Mouse (Mus musculus) megakaryocyte, embryonic 14.5 days (primary cell): ENCODE data around the gene Ogfod2.

Experiments used
- FLI1 ChIP-seq: IDR thresholded peaks from 2 replicates; pipeline ENCODE4 v1.6.1; 2012; ENCODE audit warnings: low read length, inconsistent platforms, mixed read lengths
- GATA1 ChIP-seq: IDR thresholded peaks from 3 replicates; pipeline ENCODE4 v1.6.1; 2012; ENCODE audit warnings: mixed read lengths, low read length, inconsistent platforms, borderline replicate concordance

DNA sequence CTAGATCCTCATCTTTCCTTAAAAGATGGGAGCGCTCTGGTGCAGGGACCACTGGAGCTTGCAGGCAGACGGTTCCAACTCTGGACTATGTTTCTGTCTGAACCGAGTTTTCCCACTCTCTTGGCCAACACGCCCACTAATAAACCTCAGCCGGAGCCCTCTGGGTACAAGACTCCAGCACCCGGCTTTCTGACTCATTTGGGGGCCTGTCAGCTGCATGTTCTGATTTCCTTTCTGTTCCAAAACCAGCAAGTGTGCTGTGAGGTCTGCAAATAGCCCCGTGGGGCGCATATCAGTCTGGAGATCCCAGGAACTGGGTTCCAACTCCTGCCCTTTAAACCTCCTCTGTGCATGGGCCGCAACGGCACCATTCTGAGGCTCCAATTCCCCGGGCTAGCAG, 51.3 kb downstream of the Ogfod2 start:
- TF ChIP-seq FLI1 (no peak), GATA1 (no peak)
